Mouse (Mus musculus) adrenal gland, adult 2 months (tissue): ENCODE measurements around the gene Myo19. TPM values are rescaled to one million over a fixed set of nuclear protein-coding genes. Genes with fewer than 3 reads are reported as not detected.

Source experiments
- DNase-seq: peaks from one replicate; pipeline ENCODE4 v3.0.0; 2021
- microRNA-seq, 2 experiments: library from miRNA; unstranded; fragments of <30 nt; microRNA quantifications; one replicate each; pipeline ENCODE4 v1.2.0; 2021
- polyA plus RNA-seq: library from polyadenylated mRNA; depleted of rRNA; stranded (reverse); fragments of >200 nt; gene quantifications from 2 replicates; pipeline ENCODE4 v1.2.3, GENCODE M21; 2012; rRNA removed
- total RNA-seq, 2 experiments: library from RNA; stranded (reverse); gene quantifications; 2 replicates each; pipeline ENCODE4 v1.2.3; 2021

Gene Myo19
- total and polyA plus RNA-seq, 3 experiments, result 9.3 to 13.2 (median 12.7) TPM

DNA sequence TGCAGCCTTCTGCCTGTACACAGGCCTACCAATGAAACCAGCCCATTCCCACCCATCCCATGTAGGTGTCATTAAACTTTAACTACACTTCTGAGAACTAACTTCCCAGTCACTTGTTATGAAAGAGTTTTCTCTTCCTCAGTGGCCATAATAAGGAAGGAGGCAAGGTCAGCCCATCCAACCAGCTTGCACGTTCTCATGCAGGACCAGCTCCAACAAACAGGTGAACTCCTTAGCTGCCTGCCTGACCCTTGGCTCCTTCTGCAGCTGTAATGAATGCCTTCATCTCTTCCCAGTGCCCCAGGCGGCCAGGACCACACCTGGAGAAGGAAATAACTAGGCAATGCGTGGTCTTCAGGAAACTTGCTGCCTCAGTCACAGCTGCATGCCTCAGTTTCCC, 65.9 kb downstream of the Myo19 start:
- DNase-seq, result no peak

DNA sequence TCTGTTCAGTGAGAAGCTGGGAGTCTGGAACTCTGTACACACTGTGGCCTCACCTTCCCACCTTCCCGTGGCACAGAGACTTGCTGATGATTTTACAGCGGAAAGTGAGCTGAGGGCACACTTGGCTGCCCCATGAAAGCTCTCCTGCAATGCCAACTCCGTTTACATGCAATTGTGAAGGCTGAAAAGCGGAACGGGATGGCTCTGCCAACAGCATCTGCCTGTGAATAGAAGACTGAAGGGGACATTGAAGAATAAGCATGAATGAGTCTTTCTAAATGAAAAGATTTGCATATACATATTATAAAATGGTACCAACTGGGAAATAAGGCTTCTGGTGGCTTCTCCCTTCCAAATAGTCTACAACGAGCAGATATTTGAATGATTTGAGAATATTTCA, 67.3 kb downstream of the Myo19 start:
- no peak for DNase-seq

DNA sequence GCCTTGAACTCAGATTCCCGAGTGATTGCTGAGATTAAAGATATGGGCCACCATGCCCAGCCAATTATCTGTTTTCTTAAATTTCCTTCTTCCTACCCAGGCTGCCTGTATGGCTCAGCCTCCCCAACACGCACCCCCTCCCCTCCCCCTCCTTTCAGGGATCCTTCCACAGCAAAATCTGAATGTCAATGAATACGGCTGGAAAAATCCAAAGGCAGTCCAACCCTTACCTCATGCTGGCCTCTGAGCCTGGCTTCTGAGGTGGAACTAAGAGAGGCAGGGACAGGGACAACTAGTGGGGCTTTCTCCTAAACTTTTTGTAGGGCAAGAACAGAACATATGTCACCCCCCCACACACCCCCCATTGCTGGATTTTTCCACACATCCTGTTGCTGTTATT, 68.2 kb downstream of the Myo19 start:
- no peak for DNase-seq

DNA sequence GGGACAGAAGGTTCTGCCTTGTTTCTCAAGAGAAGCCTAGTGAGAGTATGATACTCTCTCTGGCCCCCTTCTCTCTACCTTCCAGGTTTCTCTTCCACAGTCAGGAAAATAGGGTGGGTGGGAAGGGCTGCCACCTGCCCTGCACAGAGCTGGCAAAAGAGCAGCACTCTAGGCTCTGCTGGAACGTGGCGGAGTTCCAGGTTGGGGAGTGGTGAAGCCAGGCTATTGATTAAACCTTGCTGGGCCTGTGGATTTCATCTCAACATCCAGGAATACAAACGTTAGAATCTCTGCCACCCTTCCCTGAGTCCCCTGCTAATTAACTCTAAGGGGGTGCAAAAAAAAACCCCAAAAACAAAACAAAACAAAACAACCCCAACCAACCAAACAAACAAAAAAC, 68.6 kb downstream of the Myo19 start:
- no peak for DNase-seq

DNA sequence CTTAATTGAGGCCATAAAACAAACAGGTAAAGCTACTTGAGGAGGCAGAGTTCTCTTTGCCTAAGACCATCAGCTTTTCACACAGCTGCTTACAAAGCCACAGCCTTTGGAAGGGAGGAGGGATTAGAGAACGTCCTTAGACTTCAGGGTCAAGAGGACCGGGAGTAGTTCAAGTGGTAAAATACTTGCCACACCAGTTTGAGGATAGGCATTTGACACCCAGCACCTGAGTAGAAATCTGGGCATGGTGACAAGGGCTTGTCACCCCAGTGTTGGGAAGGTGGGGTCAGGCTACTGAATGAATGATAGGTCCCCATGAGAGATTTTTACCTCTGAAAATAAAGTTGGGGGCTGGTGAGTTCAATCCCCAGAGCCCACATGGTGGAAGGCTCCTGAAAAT, 72.7 kb downstream of the Myo19 start:
- DNase-seq, result no peak

DNA sequence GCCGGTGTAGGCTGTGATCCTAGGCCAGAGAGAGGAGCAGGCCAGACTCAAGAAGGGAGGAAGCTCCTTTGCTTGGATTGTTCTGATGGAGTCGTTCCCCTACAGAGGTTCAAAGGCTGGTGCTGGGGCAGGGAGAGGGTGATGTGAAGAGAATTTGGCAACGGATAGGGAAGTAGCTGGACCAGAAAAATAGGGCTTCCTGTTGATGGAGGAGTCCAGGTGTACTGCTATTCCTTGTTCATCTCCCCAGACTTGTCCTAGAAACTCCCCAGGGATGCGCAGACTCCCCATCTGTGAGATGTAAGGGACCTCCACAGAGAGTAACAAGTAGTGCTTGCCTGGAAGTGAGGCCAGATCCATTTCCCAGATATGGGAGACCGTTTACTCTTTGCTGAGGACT, 76.5 kb downstream of the Myo19 start:
- DNase-seq, result no peak

DNA sequence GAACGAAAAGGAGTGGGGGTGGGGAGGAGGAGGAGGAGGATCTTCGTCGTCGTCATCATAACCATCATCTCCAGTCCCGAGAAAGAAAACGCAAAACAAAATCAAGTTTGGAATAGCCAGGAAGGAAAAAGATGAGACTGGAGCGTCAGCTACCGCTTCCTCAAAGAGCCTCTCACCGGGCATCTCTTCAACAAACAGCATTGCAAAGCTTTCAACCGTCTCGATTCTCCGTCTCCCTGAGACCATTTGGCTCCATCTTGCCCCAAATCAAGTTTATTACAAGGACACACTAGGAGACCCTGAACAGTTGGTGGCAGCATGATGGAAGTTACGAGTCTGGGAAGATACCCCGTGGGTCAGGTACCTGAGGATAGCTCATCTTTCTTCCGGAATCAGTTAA, 77.2 kb downstream of the Myo19 start:
- DNase-seq, result no peak

DNA sequence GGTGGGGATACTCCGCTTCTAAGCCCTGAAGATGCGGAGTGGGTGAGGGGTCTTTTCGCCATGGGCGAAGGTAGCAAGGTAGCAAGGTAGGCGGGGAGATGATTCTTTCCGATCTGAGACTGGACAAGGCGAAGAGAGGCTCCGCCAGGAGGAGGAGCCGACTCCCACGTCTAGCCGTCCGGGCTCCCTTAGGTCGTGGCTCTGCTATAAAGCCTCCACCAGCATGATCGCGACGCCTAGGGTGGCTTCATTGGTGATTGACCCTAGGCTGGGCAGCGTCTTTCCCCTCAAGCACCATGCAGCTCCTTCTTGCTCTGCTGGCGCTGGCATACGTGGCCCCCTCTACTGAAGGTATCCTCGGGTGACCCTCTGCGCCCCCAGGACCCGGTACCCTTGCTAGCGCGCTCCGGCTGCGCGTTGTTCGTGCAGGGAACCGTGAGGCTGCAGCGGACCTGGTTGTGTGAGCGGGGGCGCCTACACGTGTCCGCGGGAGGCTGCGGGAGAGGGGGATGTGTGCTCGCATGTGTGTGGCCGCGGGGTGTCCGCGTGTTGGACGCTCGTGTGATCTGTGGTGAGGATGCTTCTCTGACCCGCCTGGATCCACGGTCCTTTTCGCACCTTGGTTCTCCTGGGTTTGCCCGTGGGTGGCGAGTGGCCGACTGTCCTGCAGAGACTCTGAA, 77.8 kb downstream of the Myo19 start, which contains the start of gene Car4:
Gene Car4 (plus strand): TSS at position 196 of the 680 bp plus-strand sequence.
- DNase-seq, result peak; percentile 9

DNA sequence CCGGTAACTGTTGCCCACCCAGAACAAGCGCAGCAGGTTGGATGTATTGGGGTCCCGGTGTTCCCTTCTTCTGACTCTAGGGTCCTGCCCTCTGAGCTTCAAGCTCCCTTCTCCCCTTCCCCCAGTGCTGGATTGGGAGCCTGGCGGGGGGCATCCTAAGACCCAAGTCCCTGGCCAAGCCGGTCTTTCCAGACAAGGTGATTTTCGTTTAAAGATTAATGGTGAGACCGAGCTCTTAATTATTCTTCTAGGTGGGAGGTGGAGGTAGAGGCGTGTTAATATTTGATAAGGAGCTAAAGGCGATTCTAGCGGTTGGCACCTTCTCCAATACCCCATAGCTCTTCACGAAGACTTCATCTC, 78.3 kb downstream of the Myo19 start:
- DNase-seq, result no peak

DNA sequence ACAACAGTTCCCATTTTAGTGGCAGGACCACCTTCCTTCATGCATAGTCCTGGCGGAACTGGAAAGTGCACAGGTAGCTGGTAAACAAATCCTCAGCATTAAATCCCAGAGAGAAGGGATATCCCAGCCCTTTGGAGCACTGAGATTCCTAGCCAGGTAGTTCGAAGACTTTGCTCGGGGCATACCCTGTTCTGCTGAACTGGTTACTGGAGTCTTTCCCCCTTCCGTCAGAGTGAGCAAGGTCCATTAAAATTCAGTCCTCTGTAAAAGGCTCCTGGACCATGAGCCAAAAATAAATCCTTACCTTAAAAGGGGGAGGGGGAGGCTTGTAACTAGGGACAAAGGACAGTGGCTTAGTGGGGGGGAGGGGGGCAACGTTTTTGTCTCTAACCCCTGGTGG, 79.2 kb downstream of the Myo19 start:
- DNase-seq, result no peak

DNA sequence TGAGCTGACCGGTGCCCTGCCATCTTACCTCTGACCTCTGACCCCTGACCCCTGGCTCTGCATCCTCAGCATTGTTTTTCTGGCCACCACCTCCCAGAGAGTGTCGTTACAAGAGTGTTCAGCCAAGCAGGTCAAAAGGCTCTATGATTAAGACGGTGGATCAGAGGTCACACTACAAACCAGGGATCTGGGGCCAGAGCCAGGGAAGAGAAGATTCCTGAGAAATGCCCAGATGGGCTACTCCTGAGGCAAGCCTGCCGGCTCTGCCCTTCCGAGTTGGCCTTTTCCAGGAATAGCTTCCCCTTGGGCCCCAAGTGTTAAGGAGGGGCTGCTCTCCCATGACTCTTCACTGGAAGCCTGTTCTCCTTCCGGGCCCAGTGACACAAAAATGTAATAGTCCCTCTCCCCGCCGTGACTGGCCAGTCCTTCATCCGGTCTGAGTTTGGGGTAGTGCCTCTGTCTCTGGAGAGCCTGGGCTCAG, 79.8 kb downstream of the Myo19 start:
- peak; percentile 41 for DNase-seq

DNA sequence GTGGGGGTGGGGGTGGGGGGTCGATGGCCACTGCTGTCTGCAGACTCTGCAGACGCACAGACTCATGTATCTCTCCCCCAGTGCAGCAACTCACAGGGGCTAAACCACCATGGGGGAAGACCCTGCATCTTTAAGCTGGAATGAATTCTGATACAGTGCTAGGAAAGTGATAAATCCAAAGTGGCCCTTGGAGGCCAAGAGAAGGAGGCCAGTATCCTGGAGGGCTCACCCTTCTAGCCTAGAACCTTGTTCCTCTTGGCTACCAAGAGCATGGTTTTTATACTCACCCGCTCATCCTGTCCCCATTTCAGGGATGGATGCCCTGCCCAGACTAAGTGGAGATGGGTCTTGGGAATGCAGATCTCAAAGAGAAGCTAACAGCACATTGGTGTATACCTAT, 80.3 kb downstream of the Myo19 start:
- DNase-seq, result no peak

DNA sequence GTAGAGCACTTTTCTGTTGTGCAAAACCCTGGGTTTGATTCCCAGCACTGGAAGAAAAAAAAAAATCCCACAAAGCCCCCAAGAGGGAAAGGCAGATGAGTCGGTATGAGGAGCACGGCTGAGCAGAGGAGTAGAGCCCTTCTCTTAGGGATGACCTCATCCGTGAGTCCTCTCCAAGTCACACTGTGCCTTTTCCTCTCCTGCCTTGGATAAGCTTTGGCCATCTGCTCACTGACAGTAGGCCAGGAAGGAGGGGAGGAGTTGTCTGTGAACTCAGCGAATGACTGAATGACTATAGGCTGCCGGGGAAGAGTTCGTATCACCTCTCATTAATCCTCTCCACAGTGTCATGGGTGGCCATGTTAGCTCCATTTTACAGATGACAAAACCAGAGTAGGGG, 80.8 kb downstream of the Myo19 start:
- DNase-seq, result no peak

Small RNAs within 50 kb of the gene (microRNA-seq; reads per million reads assigned to microRNA genes)
- 0 reads per million in 2 experiments for gene Gm23564

Other genes starting within 250 kb of the Myo19 start
- 10 to 100 TPM; 12.1 to 19.1 TPM for gene Mrm1, start 60.6 kb upstream of the Myo19 start, total RNA-seq
- gene Mrm1, start 60.6 kb upstream of the Myo19 start, polyA plus RNA-seq, result 20.8 and 23.1 TPM in 2 replicates
- gene Dhrs11, start 51.2 kb upstream of the Myo19 start, total RNA-seq, result 10 to 100 TPM; 41.6 to 42.4 TPM
- gene Dhrs11, start 51.2 kb upstream of the Myo19 start, polyA plus RNA-seq, result 88.1 and 97.1 TPM in 2 replicates
- gene Ggnbp2, start 9.3 kb upstream of the Myo19 start, total RNA-seq, result 10 to 100 TPM; 67.1 to 87.0 TPM
- gene Ggnbp2, start 9.3 kb upstream of the Myo19 start, polyA plus RNA-seq, result 7.5 and 8.2 TPM in 2 replicates
- 10 to 100 TPM in 1 of 2 experiments, 1 to 10 TPM in 1; 6.5 to 10.1 TPM for gene Pigw, start 137 bp downstream of the Myo19 start, total RNA-seq
- 1.2 and 1.9 TPM in 2 replicates for gene Pigw, start 137 bp downstream of the Myo19 start, polyA plus RNA-seq
- gene Znhit3, start 36.2 kb downstream of the Myo19 start, total RNA-seq, result 10 to 100 TPM in 1 of 2 experiments, 1 to 10 TPM in 1; 8.6 to 13.7 TPM
- gene Znhit3, start 36.2 kb downstream of the Myo19 start, polyA plus RNA-seq, result 5.8 and 6.2 TPM in 2 replicates
- 1 to 10 TPM; 5.2 to 8.5 TPM for gene Car4, start 77.6 kb downstream of the Myo19 start, total RNA-seq
- 3.8 and 4.3 TPM in 2 replicates for gene Car4, start 77.6 kb downstream of the Myo19 start, polyA plus RNA-seq